Mouse (Mus musculus) embryonic facial prominence, embryonic 11.5 days (tissue): ENCODE measurements around the gene Rpl23. TPM values are rescaled to one million over a fixed set of nuclear protein-coding genes. Genes with fewer than 3 reads are reported as not detected.

Experiments used
- ATAC-seq: fragments of 200-750 bp; cut with Nextera tagmentation; replicated peaks from 2 replicates; pipeline ENCODE4 v1.8.0; 2017; ENCODE audit warnings: low read depth; ENCODE audit not compliant: insufficient number of reproducible peaks, low FRiP score, low TSS enrichment
- DNase-seq: peaks from one replicate; pipeline ENCODE4 v3.0.0-alpha.2; 2015; ENCODE audit warnings: low spot score
- H3K27ac ChIP-seq: fragments of 300-500 bp; sonication (generic); replicated peaks from 2 replicates; pipeline ENCODE4 v1.5.1; 2014; ENCODE audit warnings: mild to moderate bottlenecking, low read depth, low read length, control low read depth
- H3K27me3 ChIP-seq: fragments of 300-500 bp; sonication (generic); 2 replicates; pipeline ENCODE4 v1.6.1; 2014; ENCODE audit warnings: mild to moderate bottlenecking, low read length, moderate library complexity, mixed read lengths; ENCODE audit not compliant: control insufficient read depth, insufficient read depth
- H3K36me3 ChIP-seq: fragments of 300-500 bp; sonication (generic); replicated peaks from 2 replicates; pipeline ENCODE4 v1.6.1; 2014; ENCODE audit warnings: low read depth, mild to moderate bottlenecking, low read length, moderate library complexity, mixed read lengths; ENCODE audit not compliant: control insufficient read depth, insufficient read depth
- H3K4me1 ChIP-seq: fragments of 300-500 bp; sonication (generic); 2 replicates; pipeline ENCODE4 v1.6.1; 2014; ENCODE audit warnings: low read length, mixed read lengths; ENCODE audit not compliant: control insufficient read depth, insufficient read depth
- H3K4me2 ChIP-seq: fragments of 300-500 bp; sonication (generic); 2 replicates; pipeline ENCODE4 v1.6.1; 2014; ENCODE audit warnings: low read depth, mild to moderate bottlenecking, control low read depth, low read length, moderate library complexity
- H3K4me3 ChIP-seq: fragments of 300-500 bp; sonication (generic); 2 replicates; pipeline ENCODE4 v1.5.1; 2014; ENCODE audit warnings: low read depth, low read length, control low read depth
- H3K9ac ChIP-seq: fragments of 300-500 bp; sonication (generic); replicated peaks from 2 replicates; pipeline ENCODE4 v1.6.1; 2014; ENCODE audit warnings: mild to moderate bottlenecking, control low read depth, low read length
- H3K9me3 ChIP-seq: fragments of 300-500 bp; sonication (generic); replicated peaks from 2 replicates; pipeline ENCODE4 v1.6.1; 2016; ENCODE audit warnings: mild to moderate bottlenecking, low read length, inconsistent platforms, mixed read lengths; ENCODE audit not compliant: control insufficient read depth
- WGBS: fragments of 180-500 bp; shearing (Covaris S2); extraction: QIAGEN DNeasy Blood & Tissue Kit; methylation state at CpG from one replicate; pipeline ENCODE4 v1.1.7; 2014; 5-methylcytosine and 5-hydroxymethylcytosine counted together
- polyA plus RNA-seq: library from polyadenylated mRNA; unstranded; fragments of >200 nt; fragmentation: Nextera tagmentation; extraction: Ambion mirVana; gene quantifications from 2 replicates; pipeline ENCODE4 v1.2.1, GENCODE M21; 2014

Rpl23 gene
- polyA plus RNA-seq, 1 experiment from 2014 or later = 537 TPM

GRCm38 (mm10) chr11:97761638-97762037 is 20.6 kb downstream of the Rpl23 start:
- no peak for ATAC-seq
- H3K36me3 ChIP-seq = peaks cover 6% of the 10 kb centered on the region
- no peaks in the 10 kb centered on the region for H3K27me3 ChIP-seq

GRCm38 (mm10) chr11:97758942-97759341 is 23.3 kb downstream of the Rpl23 start:
- H3K27me3 ChIP-seq = no peaks in the 10 kb centered on the region
- WGBS = 81% methylated on average over 6 of the region's 6 CpGs
- H3K27ac ChIP-seq = no peak overlapping the region
- ATAC-seq = no peak
- no peaks in the 10 kb centered on the region for H3K9me3 ChIP-seq
- no peaks in the 10 kb centered on the region for H3K4me1 ChIP-seq
- no peak overlapping the region for H3K9ac ChIP-seq
- peaks cover 6% of the 10 kb centered on the region for H3K36me3 ChIP-seq
- no peak overlapping the region for H3K4me3 ChIP-seq
- H3K4me2 ChIP-seq = no peak overlapping the region
- no peak for DNase-seq

More at GRCm38 (mm10) chr11:97761638-97762037, 20.6 kb downstream of the Rpl23 start:
- no peak overlapping the region for H3K9ac ChIP-seq
- DNase-seq = no peak
- H3K4me1 ChIP-seq = no peaks in the 10 kb centered on the region
- no peaks in the 10 kb centered on the region for H3K9me3 ChIP-seq
- no peak overlapping the region for H3K27ac ChIP-seq
- H3K4me3 ChIP-seq = no peak overlapping the region
- no peak overlapping the region for H3K4me2 ChIP-seq

- ATAC-seq (no peak), DNase-seq (no peak)
- Histone ChIP-seq H3K9ac (no peak overlapping the region), H3K36me3 (peaks cover 10% of the 10 kb centered on the region), H3K4me2 (no peak overlapping the region), H3K27ac (no peak overlapping the region), H3K27me3 (no peaks in the 10 kb centered on the region), H3K4me1 (no peaks in the 10 kb centered on the region), H3K9me3 (no peaks in the 10 kb centered on the region), H3K4me3 (no peak overlapping the region)
- 100% methylated on average over 1 of the region's 1 CpGs for WGBS
Observed at GRCm38 (mm10) chr11:97758125-97758524, 24.1 kb downstream of the Rpl23 start.

- no peak overlapping the region for H3K9ac ChIP-seq
- peaks cover 10% of the 10 kb centered on the region for H3K36me3 ChIP-seq
- H3K9me3 ChIP-seq = no peaks in the 10 kb centered on the region
- no peak for DNase-seq
- H3K4me3 ChIP-seq = no peak overlapping the region
- no peak for ATAC-seq
- WGBS = 96% methylated on average over 8 of the region's 8 CpGs
- H3K27me3 ChIP-seq = no peaks in the 10 kb centered on the region
- H3K4me2 ChIP-seq = no peak overlapping the region
- H3K4me1 ChIP-seq = no peaks in the 10 kb centered on the region
- no peak overlapping the region for H3K27ac ChIP-seq
Observed at GRCm38 (mm10) chr11:97753277-97753676, 29.0 kb downstream of the Rpl23 start.

GRCm38 (mm10) chr11:97748496-97748895 is 33.7 kb downstream of the Rpl23 start:
- Histone ChIP-seq H3K4me2 (no peak overlapping the region), H3K27ac (no peak overlapping the region), H3K9ac (no peak overlapping the region), H3K4me3 (no peak overlapping the region), H3K4me1 (no peaks in the 10 kb centered on the region; the same call in 1 of the 2 replicates), H3K9me3 (no peaks in the 10 kb centered on the region), H3K27me3 (no peaks in the 10 kb centered on the region), H3K36me3 (peaks cover 7% of the 10 kb centered on the region)
- 88% methylated on average over 5 of the region's 5 CpGs for WGBS
- no peak for ATAC-seq
- no peak for DNase-seq

- H3K9ac ChIP-seq = no peak overlapping the region
- DNase-seq = no peak
Observed at GRCm38 (mm10) chr11:97747773-97748172, 34.5 kb downstream of the Rpl23 start.

GRCm38 (mm10) chr11:97745331-97745721 is 36.9 kb downstream of the Rpl23 start:
- H3K9me3 ChIP-seq = no peaks in the 10 kb centered on the region
- H3K9ac ChIP-seq = no peak overlapping the region; the same call in 1 of the 2 replicates
- H3K27ac ChIP-seq = no peak overlapping the region
- no peaks in the 10 kb centered on the region for H3K27me3 ChIP-seq
- H3K36me3 ChIP-seq = no peaks in the 10 kb centered on the region; the same call in 1 of the 2 replicates
- DNase-seq (no peak), ATAC-seq (no peak)
- WGBS = 11% methylated on average over 13 of the region's 13 CpGs
- H3K4me2 ChIP-seq = peak overlapping the region; percentile 34
- H3K4me3 ChIP-seq = peak overlapping the region; percentile 85
- H3K4me1 ChIP-seq = no peaks in the 10 kb centered on the region; the same call in 1 of the 2 replicates

More at GRCm38 (mm10) chr11:97747773-97748172, 34.5 kb downstream of the Rpl23 start:
- Histone ChIP-seq H3K27me3 (no peaks in the 10 kb centered on the region), H3K4me3 (no peak overlapping the region), H3K27ac (no peak overlapping the region), H3K36me3 (peaks cover 6% of the 10 kb centered on the region), H3K4me1 (no peaks in the 10 kb centered on the region; the same call in 1 of the 2 replicates), H3K9me3 (no peaks in the 10 kb centered on the region), H3K4me2 (no peak overlapping the region)
- ATAC-seq = no peak
- 91% methylated on average over 8 of the region's 8 CpGs for WGBS

GRCm38 (mm10) chr11:97744718-97745330 is 37.4 kb downstream of the Rpl23 start:
- H3K9me3 ChIP-seq = no peaks in the 10 kb centered on the region
- no peaks in the 10 kb centered on the region; the same call in 1 of the 2 replicates for H3K36me3 ChIP-seq
- peak overlapping the region; percentile 86 for H3K9ac ChIP-seq
- ATAC-seq (peak; percentile 95), DNase-seq (peak; percentile 99)
- H3K4me1 ChIP-seq = no peaks in the 10 kb centered on the region; the same call in 1 of the 2 replicates
- H3K4me2 ChIP-seq = peak overlapping the region; percentile 69
- peak overlapping the region; percentile 85 for H3K4me3 ChIP-seq
- WGBS = under 1% methylated on average over 28 of the region's 57 CpGs
- H3K27me3 ChIP-seq = no peaks in the 10 kb centered on the region
- H3K27ac ChIP-seq = peak overlapping the region; percentile 80
